Mouse (Mus musculus): ENCODE results near the gene Zfp760.
"Not testable (repeated sequence)": the region's sequence is repeated elsewhere in the genome, so short reads cannot be mapped to it uniquely, and the experiment has no call there.

The Zfp760 gene

GRCm38 (mm10) chr17:21707343-21707996 lies at the start of gene Zfp760:
Gene Zfp760 (plus strand): TSS chr17:21707741.
- in situ Hi-C loops (cut with MboI, MseI): no loop called here

- in situ Hi-C loops (cut with MboI, MseI): loop anchor here (10.0 kb wide), 2 partner anchors 224 to 686 kb away; partner anchors contain the start of genes Zfp51, Zfp758 and Zfp944
Observed at GRCm38 (mm10) chr17:21678826-21679225, 28.7 kb upstream of the Zfp760 start.

GRCm38 (mm10) chr17:21679273-21680018 lies 28.1 kb upstream of the Zfp760 start:
- in situ Hi-C loops (cut with MboI, MseI): loop anchor here (10.0 kb wide), 2 partner anchors 225 to 685 kb away; partner anchors contain the start of genes Zfp51, Zfp758 and Zfp944

- in situ Hi-C loops (cut with MboI, MseI): not testable (repeated sequence)
Observed at GRCm38 (mm10) chr17:21680019-21680376, 27.5 kb upstream of the Zfp760 start.

DNA sequence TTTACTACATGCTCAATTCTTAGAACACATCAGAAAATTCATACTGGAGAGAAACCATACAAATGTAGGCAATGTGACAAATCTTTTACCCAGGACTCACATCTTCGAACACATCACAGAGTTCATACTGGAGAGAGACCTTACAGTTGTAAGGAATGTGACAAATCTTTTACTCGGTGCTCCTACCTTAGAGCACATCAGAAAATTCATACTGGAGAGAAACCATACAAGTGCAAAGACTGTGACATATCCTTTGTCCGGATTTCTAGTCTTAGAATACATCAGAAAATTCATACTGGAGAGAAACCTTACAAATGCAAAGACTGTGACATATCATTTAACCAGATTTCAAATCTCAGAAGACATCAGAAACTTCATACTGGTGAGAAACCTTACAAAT lies 16.0 kb upstream of the Zfp760 start, which contains the start of gene Gm10226:
TSS of gene Gm10226 (plus strand) at position 301 of the 400 bp plus-strand sequence.
- in situ Hi-C loops (cut with MboI, MseI): no loop called here

DNA sequence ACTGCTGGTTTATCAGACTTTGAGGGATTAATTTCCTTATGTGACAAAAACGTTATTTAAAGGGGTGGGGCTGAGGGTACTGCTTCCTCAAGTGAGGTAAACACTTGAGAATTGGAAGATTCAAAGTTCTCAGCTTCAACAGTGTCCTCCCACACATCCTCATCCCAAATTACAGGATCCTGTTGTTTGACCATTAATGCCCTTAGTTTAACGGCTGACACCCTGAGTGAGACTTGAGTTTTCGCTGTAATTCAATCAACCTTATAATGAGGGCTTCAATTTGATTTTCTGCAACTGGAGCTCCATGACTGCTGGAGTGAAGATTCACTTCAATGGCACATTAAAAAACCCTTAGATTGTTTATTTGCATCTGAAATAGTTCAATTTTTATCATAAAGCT lies 14.2 kb upstream of the Zfp760 start:
- in situ Hi-C loops (cut with MboI, MseI): no loop called here

GRCm38 (mm10) chr17:21696073-21696472 lies 11.5 kb upstream of the Zfp760 start:
- in situ Hi-C loops (cut with MboI, MseI): no loop called here

DNA sequence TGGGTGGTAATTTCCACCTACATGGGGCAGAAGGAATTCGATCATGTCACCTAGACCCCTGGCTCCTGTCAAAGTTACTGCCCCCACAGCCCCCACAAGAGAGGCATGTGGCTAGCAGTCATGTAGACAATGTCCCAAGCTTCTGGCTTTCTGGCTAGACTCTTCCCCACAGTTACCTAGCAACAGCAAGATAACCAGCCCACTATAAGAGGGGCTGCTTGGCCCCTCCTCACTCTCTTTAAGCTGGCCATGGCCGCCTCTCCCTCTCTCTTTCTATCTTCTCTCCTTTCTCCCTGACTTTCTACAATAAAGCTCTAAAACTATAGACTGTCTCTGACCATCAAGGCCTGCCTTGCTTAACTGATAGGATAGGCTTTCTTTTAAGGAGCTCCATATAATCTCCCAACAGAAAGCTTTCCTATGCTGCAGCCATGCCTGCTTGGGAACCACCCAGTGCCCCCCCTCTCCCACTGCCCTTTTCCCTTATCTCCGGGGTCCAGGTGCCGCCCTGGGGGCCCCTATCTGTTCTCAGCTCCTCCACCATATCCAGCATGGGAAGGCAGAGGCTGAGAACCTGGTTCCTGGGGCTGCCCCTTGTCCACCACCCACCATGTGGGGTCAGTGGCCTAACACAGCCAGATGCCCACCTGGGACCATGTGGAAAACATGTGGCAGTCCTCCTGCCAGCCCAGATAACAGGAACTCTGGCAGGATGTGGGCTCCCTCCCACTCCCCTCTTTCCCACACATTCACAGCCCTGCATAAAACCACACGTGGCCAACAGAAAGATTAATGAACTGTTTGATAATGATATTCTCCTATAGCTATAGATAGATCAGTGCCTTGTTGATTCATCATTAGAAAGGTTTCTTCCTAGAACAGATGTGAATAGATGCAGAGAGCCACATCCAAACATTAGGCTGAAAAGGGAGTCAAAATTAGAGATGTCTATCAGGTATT lies 5.0 kb upstream of the Zfp760 start:
- in situ Hi-C loops (cut with MboI, MseI): no loop called here

- in situ Hi-C loops (cut with MboI, MseI): no loop called here
Observed at GRCm38 (mm10) chr17:21703414-21703813, 4.1 kb upstream of the Zfp760 start.

- in situ Hi-C loops (cut with MboI, MseI): no loop called here
Observed at GRCm38 (mm10) chr17:21708401-21708800, 860 bp downstream of the Zfp760 start.

DNA sequence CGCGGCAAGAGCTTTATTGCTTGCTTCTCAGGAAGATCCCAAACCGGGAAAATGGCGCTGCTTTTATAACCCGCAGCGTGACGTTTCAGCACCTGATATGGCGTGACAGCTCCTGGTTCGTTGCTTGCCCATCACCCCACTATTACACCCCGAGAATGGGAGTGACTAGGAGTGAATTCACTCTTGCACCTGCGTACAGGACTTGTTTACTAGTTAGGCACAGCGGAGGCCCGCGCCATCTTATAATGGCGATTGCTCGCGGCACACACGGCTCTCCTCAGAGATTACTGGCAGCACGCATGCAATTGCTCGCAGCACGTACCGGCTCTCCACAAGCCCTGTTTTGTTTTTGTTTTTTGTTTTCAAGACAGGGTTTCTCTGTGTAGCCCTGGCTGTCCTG lies 23.0 kb downstream of the Zfp760 start, which contains the start of gene Zfp229:
TSS of gene Zfp229 (plus strand) at position 301 of the 400 bp plus-strand sequence.
- in situ Hi-C loops (cut with MboI, MseI): not testable (repeated sequence)

DNA sequence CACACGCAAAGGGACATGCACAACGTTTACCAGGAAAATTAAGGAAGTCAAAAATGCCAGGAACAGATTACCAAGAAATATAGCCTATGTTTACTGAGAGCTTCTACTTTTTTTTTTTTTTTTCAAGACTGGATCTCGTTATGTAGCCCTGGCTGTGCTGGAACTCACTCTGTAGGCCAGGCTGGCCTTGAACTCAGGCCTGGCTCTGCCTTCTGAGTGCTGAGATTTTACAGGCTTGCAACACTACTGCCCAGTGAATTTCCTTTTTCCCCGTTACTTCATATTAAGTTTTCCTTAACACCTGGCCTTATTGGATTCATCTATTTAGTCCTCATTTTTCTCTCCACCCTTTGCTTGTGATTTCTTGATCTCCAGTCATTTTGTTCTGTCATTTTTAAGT lies 25.5 kb downstream of the Zfp760 start:
- in situ Hi-C loops (cut with MboI, MseI): no loop called here

- in situ Hi-C loops (cut with MboI, MseI): no loop called here
Observed at GRCm38 (mm10) chr17:21733529-21734031, 26.0 kb downstream of the Zfp760 start.

- in situ Hi-C loops (cut with MboI, MseI): no loop called here
Observed at GRCm38 (mm10) chr17:21752791-21753190, 45.2 kb downstream of the Zfp760 start.

GRCm38 (mm10) chr17:21753342-21754208 lies 46.0 kb downstream of the Zfp760 start:
- in situ Hi-C loops (cut with MboI, MseI): no loop called here

DNA sequence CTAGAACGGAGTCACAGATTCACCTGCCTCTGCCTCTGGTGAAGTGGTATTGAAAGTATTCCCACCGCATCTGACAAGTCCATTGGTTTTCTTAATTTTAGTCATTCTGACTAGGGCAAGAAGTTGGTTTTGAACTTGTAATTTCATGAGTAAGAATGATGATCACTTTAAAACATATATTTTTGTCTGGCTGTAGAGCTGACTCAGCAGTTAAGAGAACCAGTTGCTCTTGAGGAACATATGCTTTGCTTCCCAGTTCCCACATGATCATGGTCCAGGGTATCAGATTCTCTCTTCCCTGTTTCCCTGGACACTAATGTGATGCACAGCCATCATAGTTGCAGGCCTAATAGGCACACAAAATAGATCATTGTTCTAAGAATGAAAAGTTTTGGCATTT lies 62.8 kb downstream of the Zfp760 start:
- in situ Hi-C loops (cut with MboI, MseI): no loop called here

Data from regulatory T cell (primary cell).